In the genomic region with DNA sequence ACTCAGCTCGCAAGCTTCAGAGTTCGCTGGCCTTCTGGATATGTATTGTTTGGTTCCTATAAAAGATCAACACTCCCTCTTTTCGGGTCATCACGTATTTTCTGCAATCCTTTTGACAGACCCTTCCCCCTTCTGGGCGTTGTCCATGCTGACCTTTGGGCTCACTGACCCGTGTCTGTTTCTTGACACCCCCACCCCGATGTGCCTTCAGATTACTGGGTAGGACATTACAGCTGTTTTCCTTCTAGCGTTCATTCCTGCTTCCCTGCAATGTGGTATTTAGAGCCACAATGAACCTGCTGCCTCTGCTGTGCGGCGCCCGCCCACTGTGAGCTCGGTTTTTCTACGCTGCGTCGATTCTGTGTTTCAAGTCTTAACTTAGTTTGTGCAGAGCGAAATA, we compare ENCODE assay signal across 12 mouse cellular contexts. TPM values are rescaled to one million over a fixed set of nuclear protein-coding genes. Genes with fewer than 3 reads are reported as not detected.
A peak's percentile ranks its signal among the peaks of the same experiment; 100 is the strongest.
DNase-seq lines count a peak whose midpoint lies in the region; ATAC-seq lines count a peak whose summit lies in the region.
"Had no signal": no experiment of that assay in that cellular context is flagged by ENCODE, and none has a peak within 500 bp of the region (broad histone marks: within the 10 kb centered on the region; RNA-seq: fewer than 3 reads in every experiment).

No protein-coding gene starts in this region.

- peaks cover 80% of the 10 kb centered on the region for H3K27me3 ChIP-seq in hindbrain, embryonic 12.5 days
- peaks cover 16% of the 10 kb centered on the region; the same call in 1 of the 2 replicates for H3K27me3 ChIP-seq in midbrain, embryonic 15.5 days (replicated peaks)
- peaks cover 77% of the 10 kb centered on the region for H3K27me3 ChIP-seq in limb, embryonic 10.5 days (ENCODE audit: low read depth, poor library complexity, severe bottlenecking)

- peak overlapping the region; percentile 14; the same call in 1 of the 2 replicates for H3K4me2 ChIP-seq in hindbrain, embryonic 12.5 days (replicated peaks)
- H3K4me2 ChIP-seq in midbrain, embryonic 15.5 days = peak overlapping the region; percentile 35
- H3K4me2 ChIP-seq: heart, embryonic 12.5 days; stomach, embryonic 15.5 days had no signal

- H3K27ac ChIP-seq in hindbrain, embryonic 12.5 days = no peak overlapping the region
- H3K27ac ChIP-seq in midbrain, embryonic 15.5 days = no peak overlapping the region; the same call in 1 of the 2 replicates
- no peak overlapping the region for H3K27ac ChIP-seq in limb, embryonic 10.5 days
- H3K27ac ChIP-seq: stomach, embryonic 15.5 days had no signal

- H3K36me3 ChIP-seq in hindbrain, embryonic 12.5 days = no peaks in the 10 kb centered on the region
- H3K36me3 ChIP-seq in midbrain, embryonic 15.5 days (replicated peaks) = no peaks in the 10 kb centered on the region
- no peaks in the 10 kb centered on the region for H3K36me3 ChIP-seq in limb, embryonic 10.5 days
- H3K36me3 ChIP-seq: heart, embryonic 12.5 days; stomach, embryonic 15.5 days had no signal

- 18% methylated on average over 16 of the region's 16 CpGs for WGBS in hindbrain, embryonic 12.5 days
- WGBS in midbrain, embryonic 15.5 days = 6% methylated on average over 16 of the region's 16 CpGs
- 71% methylated on average over 16 of the region's 16 CpGs for whole genome bisulfite sequencing in limb, embryonic 10.5 days

- ATAC-seq in hindbrain, embryonic 12.5 days (ENCODE audit: low FRiP score) = no peak
- no peak for ATAC-seq in midbrain, embryonic 15.5 days (replicated peaks)

- peaks cover 17% of the 10 kb centered on the region for H3K4me1 ChIP-seq in hindbrain, embryonic 12.5 days
- H3K4me1 ChIP-seq in midbrain, embryonic 15.5 days = peaks cover 28% of the 10 kb centered on the region
- no peaks in the 10 kb centered on the region; the same call in 1 of the 2 replicates for H3K4me1 ChIP-seq in limb, embryonic 10.5 days
- H3K4me1 ChIP-seq: heart, embryonic 12.5 days; stomach, embryonic 15.5 days had no signal

- no peak overlapping the region for H3K9ac ChIP-seq in hindbrain, embryonic 12.5 days
- H3K9ac ChIP-seq in midbrain, embryonic 15.5 days = peak overlapping the region; percentile 18; the same call in 1 of the 2 replicates
- H3K9ac ChIP-seq: heart, embryonic 12.5 days; stomach, embryonic 15.5 days had no signal

- no peak overlapping the region for H3K4me3 ChIP-seq in hindbrain, embryonic 12.5 days
- H3K4me3 ChIP-seq in midbrain, embryonic 15.5 days = no peak overlapping the region
- H3K4me3 ChIP-seq in limb, embryonic 10.5 days = no peak overlapping the region
- H3K4me3 ChIP-seq: heart, embryonic 12.5 days; stomach, embryonic 15.5 days had no signal

- DNase-seq in brain, adult 2 months (ENCODE audit: low read depth, low spot score) = peak; percentile 33
- DNase-seq in embryo, embryonic 10 days (ENCODE audit: low spot score) = peak; percentile 73
- DNase-seq in testis, postnatal 10 days (ENCODE audit: low spot score) = no peak
- DNase-seq in adrenal gland, postnatal 10 days = no peak
- no peak for DNase-seq in limb, embryonic 10.5 days (ENCODE audit: low spot score)
- DNase-seq: gastrocnemius, postnatal 25 days; lung, adult 18-20 months; thymus, postnatal 36 days had no signal

- H3K9me3 ChIP-seq in hindbrain, embryonic 12.5 days (replicated peaks) = no peaks in the 10 kb centered on the region
- H3K9me3 ChIP-seq in midbrain, embryonic 15.5 days = no peaks in the 10 kb centered on the region
- H3K9me3 ChIP-seq in limb, embryonic 10.5 days (replicated peaks) = no peaks in the 10 kb centered on the region
- H3K9me3 ChIP-seq: heart, embryonic 12.5 days; stomach, embryonic 15.5 days had no signal

RNA-seq across cellular contexts. Expression of a gene that starts 8.7 kb away (rescaled TPM):
- polyA plus RNA-seq in hindbrain, embryonic 12.5 days (2016; fragmentation: Nextera tagmentation; extraction: Ambion mirVana) = 0.40 and 0.82 TPM in 2 replicates
- polyA plus RNA-seq in midbrain, embryonic 15.5 days (2015; fragmentation: Nextera tagmentation; extraction: Ambion mirVana) = 0.82 and 1.3 TPM in 2 replicates
- total RNA-seq in adrenal gland, postnatal 10 days (2021) = under 1 TPM; 0.42 to 0.66 TPM
- 0.29 and 0.44 TPM in 2 replicates for polyA plus RNA-seq in limb, embryonic 10.5 days (2016; fragmentation: Nextera tagmentation; extraction: Ambion mirVana)
- total RNA-seq: gastrocnemius, postnatal 25 days had no signal

RNA-seq across cellular contexts. Expression of a gene that starts 13.9 kb away (rescaled TPM):
- polyA plus RNA-seq in hindbrain, embryonic 12.5 days (2016; fragmentation: Nextera tagmentation; extraction: Ambion mirVana) = 11.5 and 12.0 TPM in 2 replicates
- 8.0 and 8.9 TPM in 2 replicates for polyA plus RNA-seq in midbrain, embryonic 15.5 days (2015; fragmentation: Nextera tagmentation; extraction: Ambion mirVana)
- 10 to 100 TPM in 1 of 2 experiments, 1 to 10 TPM in 1; 9.8 to 13.3 TPM for total RNA-seq in adrenal gland, postnatal 10 days (2021)
- 10.3 and 12.5 TPM in 2 replicates for polyA plus RNA-seq in limb, embryonic 10.5 days (2016; fragmentation: Nextera tagmentation; extraction: Ambion mirVana)

Comparison
In these comparisons a context has a peak if more than half of its experiments do, and no peak if none do; other contexts are left out.
1. DNase-seq: peak in brain, adult 2 months (single experiment) and embryo, embryonic 10 days (single experiment); none in testis, postnatal 10 days (single experiment), adrenal gland, postnatal 10 days (single experiment) and limb, embryonic 10.5 days (single experiment).